Mouse (Mus musculus) embryonic facial prominence, embryonic 12.5 days (tissue): ENCODE measurements around the gene Vstm2a. TPM values are rescaled to one million over a fixed set of nuclear protein-coding genes. Genes with fewer than 3 reads are reported as not detected.

Experiments
- ATAC-seq: fragments of 200-750 bp; cut with Nextera tagmentation; 2 replicates; pipeline ENCODE4 v1.8.0; 2017; ENCODE audit not compliant: insufficient number of reproducible peaks, insufficient read depth, low FRiP score, low TSS enrichment
- H3K27ac ChIP-seq: fragments of 300-500 bp; sonication (generic); 2 replicates; pipeline ENCODE4 v1.5.1; 2016; ENCODE audit warnings: mild to moderate bottlenecking
- H3K27me3 ChIP-seq: fragments of 300-500 bp; sonication (generic); 2 replicates; pipeline ENCODE4 v1.6.1; 2016; ENCODE audit warnings: mild to moderate bottlenecking, moderate library complexity
- H3K36me3 ChIP-seq: fragments of 300-500 bp; sonication (generic); 2 replicates; pipeline ENCODE4 v1.6.1; 2016; ENCODE audit warnings: mild to moderate bottlenecking
- H3K4me1 ChIP-seq: fragments of 300-500 bp; sonication (generic); 2 replicates; pipeline ENCODE4 v1.6.1; 2016
- H3K4me2 ChIP-seq: fragments of 300-500 bp; sonication (generic); replicated peaks from 2 replicates; pipeline ENCODE4 v1.6.1; 2016; ENCODE audit warnings: mild to moderate bottlenecking, moderate library complexity
- H3K4me3 ChIP-seq: fragments of 300-500 bp; sonication (generic); 2 replicates; pipeline ENCODE4 v1.5.1; 2016; ENCODE audit warnings: mild to moderate bottlenecking
- H3K9ac ChIP-seq: fragments of 300-500 bp; sonication (generic); 2 replicates; pipeline ENCODE4 v1.6.1; 2016; ENCODE audit warnings: mild to moderate bottlenecking, moderate library complexity
- H3K9me3 ChIP-seq: fragments of 300-500 bp; sonication (generic); 2 replicates; pipeline ENCODE4 v1.6.1; 2016; ENCODE audit warnings: mild to moderate bottlenecking, moderate library complexity
- WGBS: fragments of 180-500 bp; shearing (Covaris S2); methylation state at CpG from one replicate; pipeline ENCODE4 v1.1.7; 2016; 5-methylcytosine and 5-hydroxymethylcytosine counted together
- polyA plus RNA-seq: library from polyadenylated mRNA; unstranded; fragments of >200 nt; fragmentation: Nextera tagmentation; extraction: Ambion mirVana; gene quantifications from 2 replicates; pipeline ENCODE4 v1.2.1, GENCODE M21; 2016

Gene Vstm2a
- polyA plus RNA-seq, 1 experiment from 2014 or later = 3.7 TPM

GRCm38 (mm10) chr11:16315097-16315496, 57.6 kb downstream of the Vstm2a start:
- WGBS = 73% methylated on average over 2 of the region's 2 CpGs
- H3K27me3 ChIP-seq = no peaks in the 10 kb centered on the region
- ATAC-seq = no peak

GRCm38 (mm10) chr11:16345179-16345578, 87.7 kb downstream of the Vstm2a start:
- H3K27me3 ChIP-seq = no peaks in the 10 kb centered on the region
- no peak for ATAC-seq
- no peak overlapping the region for H3K9ac ChIP-seq
- no peaks in the 10 kb centered on the region for H3K4me1 ChIP-seq
- 50% methylated on average over 3 of the region's 3 CpGs for WGBS
- no peaks in the 10 kb centered on the region for H3K36me3 ChIP-seq
- no peak overlapping the region for H3K27ac ChIP-seq
- H3K9me3 ChIP-seq = no peaks in the 10 kb centered on the region
- H3K4me2 ChIP-seq = no peak overlapping the region
- H3K4me3 ChIP-seq = no peak overlapping the region

More at GRCm38 (mm10) chr11:16315097-16315496, 57.6 kb downstream of the Vstm2a start:
- no peaks in the 10 kb centered on the region for H3K9me3 ChIP-seq
- H3K4me1 ChIP-seq = no peaks in the 10 kb centered on the region
- no peak overlapping the region for H3K27ac ChIP-seq
- H3K4me2 ChIP-seq = no peak overlapping the region
- no peak overlapping the region for H3K4me3 ChIP-seq
- H3K36me3 ChIP-seq = no peaks in the 10 kb centered on the region
- H3K9ac ChIP-seq = no peak overlapping the region

DNA sequence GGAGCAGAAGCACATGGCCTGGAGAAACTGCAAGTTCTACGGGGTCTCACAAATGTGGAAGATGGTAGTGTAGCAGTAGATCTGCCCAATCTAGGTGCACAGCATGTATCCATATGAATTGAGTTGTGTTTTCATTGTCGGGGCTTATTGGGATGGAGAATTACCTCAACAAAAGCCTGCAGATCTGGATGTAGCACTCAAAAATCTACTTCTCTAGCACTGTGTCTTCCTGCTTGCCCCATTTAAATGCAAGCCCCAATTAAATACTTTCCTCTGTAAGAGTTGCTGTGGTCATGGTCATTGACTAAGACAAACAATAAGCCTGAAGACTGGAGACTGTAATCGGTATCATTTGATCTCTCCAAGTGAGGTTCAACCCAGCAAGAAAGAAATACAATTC, 88.2 kb downstream of the Vstm2a start:
- no peaks in the 10 kb centered on the region for H3K27me3 ChIP-seq
- H3K36me3 ChIP-seq = no peaks in the 10 kb centered on the region
- ATAC-seq = no peak
- H3K27ac ChIP-seq = no peak overlapping the region
- 77% methylated on average over 3 of the region's 3 CpGs for WGBS
- no peak overlapping the region for H3K9ac ChIP-seq
- H3K4me2 ChIP-seq = no peak overlapping the region
- no peak overlapping the region for H3K4me3 ChIP-seq
- H3K9me3 ChIP-seq = no peaks in the 10 kb centered on the region
- H3K4me1 ChIP-seq = no peaks in the 10 kb centered on the region

DNA sequence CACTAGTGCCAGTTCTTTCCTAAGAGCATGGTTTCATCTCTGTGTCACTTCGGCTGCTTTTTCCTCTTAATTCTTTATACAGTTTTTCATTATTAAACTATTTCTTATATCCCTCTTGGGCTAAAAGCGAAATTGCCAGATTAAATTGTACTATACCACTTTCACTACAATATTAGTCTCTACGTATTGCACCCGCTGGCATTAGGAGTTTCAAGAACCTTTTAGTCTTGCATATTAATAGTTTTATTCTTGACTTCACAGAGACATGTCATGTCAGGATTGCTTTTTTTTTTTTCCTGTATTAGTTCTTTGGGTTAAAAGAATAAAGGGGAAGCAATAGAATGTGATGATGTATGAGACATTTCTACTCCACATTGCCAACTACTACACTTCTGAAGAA, 94.4 kb downstream of the Vstm2a start:
- Histone ChIP-seq H3K4me1 (no peaks in the 10 kb centered on the region), H3K36me3 (no peaks in the 10 kb centered on the region), H3K27me3 (no peaks in the 10 kb centered on the region), H3K9ac (no peak overlapping the region), H3K9me3 (no peaks in the 10 kb centered on the region), H3K4me3 (no peak overlapping the region), H3K4me2 (no peak overlapping the region), H3K27ac (no peak overlapping the region)
- ATAC-seq = no peak
- 89% methylated on average over 4 of the region's 4 CpGs for WGBS

DNA sequence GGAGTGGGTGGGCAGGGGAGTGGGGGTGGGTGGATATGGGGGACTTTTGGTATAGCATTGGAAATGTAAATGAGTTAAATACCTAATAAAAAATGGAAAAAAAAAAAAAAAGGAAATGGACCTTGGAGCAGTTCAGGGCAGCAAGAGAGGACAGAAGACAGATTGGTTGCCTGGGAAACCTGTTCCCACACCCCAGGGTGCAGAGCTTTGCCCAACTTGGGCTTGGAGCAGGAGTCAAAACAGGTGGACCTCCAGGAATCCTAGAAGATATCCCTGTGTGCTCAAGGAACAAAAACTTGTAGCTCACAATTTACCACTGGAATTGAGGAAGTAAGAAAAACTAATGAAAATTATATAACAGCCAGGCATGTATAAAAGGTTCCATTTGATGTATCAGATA, 96.8 kb downstream of the Vstm2a start:
- Histone ChIP-seq H3K4me2 (no peak overlapping the region), H3K9me3 (no peaks in the 10 kb centered on the region), H3K36me3 (no peaks in the 10 kb centered on the region), H3K27me3 (no peaks in the 10 kb centered on the region), H3K4me1 (no peaks in the 10 kb centered on the region), H3K27ac (no peak overlapping the region), H3K4me3 (no peak overlapping the region), H3K9ac (no peak overlapping the region)
- ATAC-seq = no peak

- Histone ChIP-seq H3K9ac (no peak overlapping the region), H3K4me2 (no peak overlapping the region), H3K4me3 (no peak overlapping the region), H3K4me1 (no peaks in the 10 kb centered on the region), H3K27me3 (no peaks in the 10 kb centered on the region), H3K36me3 (no peaks in the 10 kb centered on the region), H3K9me3 (no peaks in the 10 kb centered on the region), H3K27ac (no peak overlapping the region)
- ATAC-seq = no peak
- 59% methylated on average over 8 of the region's 8 CpGs for WGBS
Observed at GRCm38 (mm10) chr11:16366852-16367587, 109.5 kb downstream of the Vstm2a start.

GRCm38 (mm10) chr11:16403627-16404026, 146.1 kb downstream of the Vstm2a start:
- no peaks in the 10 kb centered on the region for H3K36me3 ChIP-seq
- ATAC-seq = no peak
- H3K9ac ChIP-seq = no peak overlapping the region
- no peaks in the 10 kb centered on the region for H3K9me3 ChIP-seq
- no peak overlapping the region for H3K4me3 ChIP-seq
- H3K4me2 ChIP-seq = no peak overlapping the region
- H3K4me1 ChIP-seq = no peaks in the 10 kb centered on the region
- no peaks in the 10 kb centered on the region for H3K27me3 ChIP-seq
- no peak overlapping the region for H3K27ac ChIP-seq
- WGBS = 49% methylated on average over 2 of the region's 2 CpGs

DNA sequence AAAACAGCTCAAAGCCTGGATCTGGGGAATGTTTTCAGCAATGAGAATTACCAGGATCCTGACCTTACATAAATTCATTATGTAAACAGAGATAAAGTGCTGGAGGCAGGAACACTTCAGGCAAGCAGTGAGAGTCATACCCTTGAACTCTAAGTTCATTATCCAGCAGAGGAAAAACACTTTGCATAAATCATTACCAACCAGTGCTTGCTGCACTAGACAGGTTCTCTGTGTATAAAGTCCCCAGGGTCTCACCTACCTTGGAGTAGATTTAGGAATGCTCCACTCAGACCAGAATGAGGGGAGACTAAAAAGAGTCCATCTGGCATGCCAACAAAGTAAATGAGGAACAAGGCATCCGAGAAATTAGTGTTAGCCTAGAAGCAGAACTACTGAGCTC, 154.2 kb downstream of the Vstm2a start:
- Histone ChIP-seq H3K36me3 (no peaks in the 10 kb centered on the region), H3K4me3 (no peak overlapping the region), H3K4me2 (no peak overlapping the region), H3K4me1 (no peaks in the 10 kb centered on the region), H3K27me3 (no peaks in the 10 kb centered on the region), H3K27ac (no peak overlapping the region), H3K9ac (no peak overlapping the region), H3K9me3 (no peaks in the 10 kb centered on the region)
- 71% methylated on average over 1 of the region's 1 CpGs for WGBS
- ATAC-seq = no peak

GRCm38 (mm10) chr11:16412609-16413008, 155.1 kb downstream of the Vstm2a start:
- H3K4me1 ChIP-seq = no peaks in the 10 kb centered on the region
- H3K4me3 ChIP-seq = no peak overlapping the region
- H3K9ac ChIP-seq = no peak overlapping the region
- no peak; the same call in 1 of the 2 replicates for ATAC-seq
- no peaks in the 10 kb centered on the region for H3K27me3 ChIP-seq
- no peak overlapping the region for H3K27ac ChIP-seq
- 25% methylated on average over 4 of the region's 4 CpGs for WGBS
- H3K4me2 ChIP-seq = no peak overlapping the region
- no peaks in the 10 kb centered on the region for H3K9me3 ChIP-seq
- no peaks in the 10 kb centered on the region for H3K36me3 ChIP-seq

DNA sequence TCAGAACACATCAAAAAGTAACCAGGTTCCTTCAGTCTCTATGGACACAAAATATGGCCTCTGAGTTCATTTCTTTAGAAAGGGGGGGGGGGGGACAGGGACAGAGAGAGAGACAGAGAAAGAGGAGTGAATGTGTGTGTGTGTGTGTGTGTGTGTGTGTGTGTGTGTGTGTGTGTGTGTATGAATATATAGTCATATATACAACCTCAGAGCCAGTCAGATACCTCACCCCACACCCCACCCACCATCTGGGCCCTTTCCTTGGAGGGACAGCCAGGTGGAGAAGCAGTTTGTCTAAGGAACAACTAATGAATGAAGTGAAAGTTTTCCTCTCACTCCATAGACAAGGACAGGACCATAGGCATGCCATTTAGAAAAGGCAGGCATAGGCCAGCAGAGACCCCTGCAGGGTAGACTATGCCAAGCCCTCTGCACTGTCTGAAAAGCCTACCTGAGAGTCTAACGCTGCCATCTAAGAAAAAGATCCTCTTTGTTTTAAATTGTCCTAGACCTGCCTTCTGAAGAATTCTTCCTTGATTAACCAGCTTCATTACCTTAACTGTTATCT, 155.6 kb downstream of the Vstm2a start:
- Histone ChIP-seq H3K36me3 (no peaks in the 10 kb centered on the region), H3K4me1 (no peaks in the 10 kb centered on the region), H3K27ac (no peak overlapping the region), H3K9ac (no peak overlapping the region), H3K27me3 (no peaks in the 10 kb centered on the region), H3K4me2 (no peak overlapping the region), H3K9me3 (no peaks in the 10 kb centered on the region), H3K4me3 (no peak overlapping the region)
- ATAC-seq = no peak
- 39% methylated on average over 1 of the region's 1 CpGs for WGBS

- H3K27me3 ChIP-seq = no peaks in the 10 kb centered on the region
- no peaks in the 10 kb centered on the region for H3K9me3 ChIP-seq
- no peak overlapping the region for H3K4me3 ChIP-seq
- no peaks in the 10 kb centered on the region for H3K36me3 ChIP-seq
- WGBS = 88% methylated on average over 7 of the region's 7 CpGs
- no peak overlapping the region for H3K9ac ChIP-seq
- no peak overlapping the region for H3K27ac ChIP-seq
- no peak overlapping the region for H3K4me2 ChIP-seq
- ATAC-seq = 0 out of 2 replicates have a peak, but pooled peaks have one; percentile 41
- no peaks in the 10 kb centered on the region for H3K4me1 ChIP-seq
Observed at GRCm38 (mm10) chr11:16439548-16440251, 182.2 kb downstream of the Vstm2a start.
